Mouse (Mus musculus): ENCODE data around the gene Mlec. TPM values are rescaled to one million over a fixed set of nuclear protein-coding genes. Genes with fewer than 3 reads are reported as not detected.
A peak's percentile ranks its signal among the peaks of the same experiment; 100 is the strongest.

Gene Mlec
- 100 to 1,000 TPM; 198 to 217 TPM for total RNA-seq (2021)
- long read RNA-seq, experiment 1, full-length matches to known transcripts: 126 of 187 reads
- long read RNA-seq, experiment 1, partial matches to known transcripts: 1 of 187 reads
- long read RNA-seq, experiment 1, other reads (novel, unspliced or antisense): 60 of 187 reads
- long read RNA-seq, experiment 2, full-length matches to known transcripts: 183 of 271 reads
- long read RNA-seq, experiment 2, partial matches to known transcripts: 3 of 271 reads
- long read RNA-seq, experiment 2, other reads (novel, unspliced or antisense): 85 of 271 reads

DNA sequence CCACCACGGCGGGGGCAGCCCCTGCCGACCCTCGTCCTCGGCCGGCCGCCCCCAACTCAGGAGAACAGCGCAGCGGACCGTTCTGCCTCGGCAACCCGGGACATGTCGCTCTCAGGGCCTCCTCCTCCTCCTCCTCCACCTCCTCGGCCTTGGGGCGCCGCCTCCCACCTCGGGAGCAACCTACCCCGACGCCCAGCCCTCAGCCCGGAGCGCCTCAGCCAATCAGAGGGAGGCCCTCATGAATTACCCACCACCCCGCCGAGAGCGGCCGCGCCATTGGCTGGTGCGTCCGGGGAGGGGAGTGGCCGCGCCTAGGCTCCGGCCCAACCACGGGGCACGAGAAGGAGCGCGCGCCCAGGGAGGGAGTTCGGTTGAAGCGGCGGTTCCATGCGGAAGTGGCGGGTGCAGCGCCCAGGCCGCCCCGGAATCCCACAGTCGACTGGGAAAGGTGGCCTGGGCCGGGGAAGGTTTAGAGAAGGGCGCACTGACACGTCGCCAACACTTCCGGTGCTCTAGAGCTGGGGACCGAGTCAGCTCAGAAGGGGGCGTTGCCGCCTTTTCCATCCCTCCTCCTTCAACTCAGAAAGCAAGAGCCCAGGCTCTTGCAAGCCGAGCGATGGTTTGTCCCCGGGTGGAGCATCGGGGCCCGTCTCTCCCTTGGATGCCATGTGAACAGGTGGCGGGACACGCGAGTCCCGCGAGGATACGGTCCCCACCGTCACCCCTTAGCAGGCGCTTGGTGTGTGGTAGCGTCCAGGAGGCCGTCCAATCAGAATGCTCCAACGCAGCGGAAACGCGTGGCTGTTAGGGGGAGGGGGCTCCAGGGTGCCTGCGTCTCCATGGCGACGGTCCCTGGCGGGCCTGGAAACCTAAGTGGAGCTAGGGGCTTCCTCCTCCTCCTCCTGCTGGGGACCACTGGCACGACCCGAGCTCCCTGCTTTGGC is at the start of gene Mlec:
Mlec (minus strand) TSS at position 140 of the 944 bp plus-strand sequence.
- peak; percentile 98 to 99 for DNase-seq (ENCODE audit: low spot score in 2 of 2)

GRCm38 (mm10) chr5:115207244-115207643 is 49.3 kb upstream of the Mlec start:
- DNase-seq (ENCODE audit: low spot score in 2 of 2): no peak

DNA sequence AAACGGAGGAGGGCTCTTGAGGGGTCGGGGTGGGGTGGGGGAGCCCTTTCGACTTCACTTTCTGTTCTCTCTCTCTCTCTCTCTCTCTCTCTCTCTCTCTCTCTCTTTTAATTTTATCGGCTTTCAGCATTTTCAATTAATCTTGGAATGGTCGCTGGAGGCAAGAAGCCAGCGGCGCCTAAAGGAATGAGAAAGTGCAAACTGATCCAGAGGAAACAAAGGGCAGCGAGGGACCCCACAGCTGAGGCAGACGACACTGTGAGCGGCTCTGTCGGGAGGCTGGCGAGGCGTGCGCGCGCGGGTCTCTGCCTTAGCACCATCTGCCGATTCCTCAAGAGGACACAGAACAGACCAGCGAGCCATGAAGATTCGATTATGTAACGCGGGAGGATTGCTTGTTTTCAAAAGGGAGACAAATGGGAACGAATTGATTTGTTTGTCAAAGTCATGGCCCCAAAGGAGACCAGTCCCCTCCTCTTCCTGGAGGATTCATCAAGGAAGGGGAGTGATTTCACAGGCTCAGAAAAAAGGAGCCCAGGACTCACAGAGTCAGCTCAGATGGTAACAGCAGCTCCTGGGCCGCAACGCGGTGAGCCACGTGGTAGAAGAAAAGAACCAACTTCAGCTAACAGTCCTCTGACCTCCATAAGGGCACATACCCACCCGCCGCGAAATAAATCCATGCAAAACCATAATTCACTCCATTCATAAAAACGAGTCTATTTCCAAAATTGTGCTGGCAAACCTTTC is 46.8 kb upstream of the Mlec start:
- DNase-seq (ENCODE audit: low spot score in 2 of 2): peak in 1 of 2 experiments; percentile 44

GRCm38 (mm10) chr5:115203735-115204561 is 46.0 kb upstream of the Mlec start:
- no peak for DNase-seq (ENCODE audit: low spot score in 2 of 2)

- DNase-seq (ENCODE audit: low spot score in 2 of 2): no peak
These were observed 36.7 kb upstream of the Mlec start for GRCm38 (mm10) chr5:115194626-115195221.

GRCm38 (mm10) chr5:115193669-115194625 is 36.0 kb upstream of the Mlec start, which contains the start of gene Cabp1:
Gene Cabp1, minus strand, starts transcription at chr5:115194381.
- peak in 1 of 2 experiments; percentile 37 for DNase-seq (ENCODE audit: low spot score in 2 of 2)

- peak in 1 of 2 experiments; percentile 58 for DNase-seq (ENCODE audit: low spot score in 2 of 2)
These were observed 35.2 kb upstream of the Mlec start for GRCm38 (mm10) chr5:115193226-115193625.

- DNase-seq (ENCODE audit: low spot score in 2 of 2): no peak
These were observed 34.8 kb upstream of the Mlec start for GRCm38 (mm10) chr5:115192828-115193195.

DNA sequence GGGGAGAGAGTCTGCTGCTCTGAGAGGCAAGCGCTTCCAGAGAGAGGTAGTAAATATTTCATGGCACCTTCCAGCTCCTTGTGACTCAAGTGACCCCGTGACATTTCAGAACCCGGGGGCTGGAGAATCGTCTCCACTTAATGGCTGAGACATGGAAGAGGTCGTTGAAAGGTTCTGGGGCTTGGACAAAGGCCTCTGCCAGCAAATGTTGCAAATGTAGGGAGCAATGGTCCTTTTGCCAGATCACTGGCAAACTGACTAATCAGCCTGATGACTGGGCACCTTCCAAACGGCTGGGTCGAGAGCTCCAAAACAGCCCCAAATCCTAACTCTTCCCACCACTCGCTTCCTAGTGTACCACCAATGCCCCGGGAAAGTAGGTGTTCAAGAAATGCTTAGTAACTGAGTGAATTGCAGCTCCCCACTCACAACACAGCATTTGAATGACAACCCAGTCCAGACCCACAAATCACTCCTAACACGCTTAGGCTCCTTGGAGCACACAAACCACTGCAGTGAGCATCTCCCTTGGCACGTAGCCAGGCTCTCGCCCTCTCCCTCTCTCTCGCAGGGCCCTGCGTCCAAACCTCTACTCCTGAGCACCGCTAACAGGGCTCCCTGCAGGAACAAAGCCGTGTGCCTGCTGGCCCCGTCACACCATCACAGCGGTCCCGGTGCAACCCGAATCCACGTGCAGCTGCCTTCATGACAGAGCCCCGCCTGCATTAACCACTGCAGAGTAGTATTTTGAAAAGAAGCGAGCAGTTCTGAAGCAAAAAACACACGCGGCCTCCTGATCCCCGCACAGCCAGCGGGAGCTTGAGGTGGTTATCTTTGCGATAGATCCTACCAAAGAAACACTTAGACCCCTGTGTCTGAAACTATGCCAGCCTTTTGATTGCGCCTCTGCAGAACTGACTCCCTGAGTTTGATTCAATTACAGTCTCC is 34.2 kb upstream of the Mlec start:
- DNase-seq (ENCODE audit: low spot score in 2 of 2): no peak

- no peak for DNase-seq (ENCODE audit: low spot score in 2 of 2)
These were observed 32.1 kb upstream of the Mlec start for GRCm38 (mm10) chr5:115190081-115190480.

GRCm38 (mm10) chr5:115188824-115189223 is 30.8 kb upstream of the Mlec start:
- no peak for DNase-seq (ENCODE audit: low spot score in 2 of 2)

GRCm38 (mm10) chr5:115187188-115188131 is 29.5 kb upstream of the Mlec start:
- DNase-seq (ENCODE audit: low spot score in 2 of 2): peak; percentile 92 to 95

DNA sequence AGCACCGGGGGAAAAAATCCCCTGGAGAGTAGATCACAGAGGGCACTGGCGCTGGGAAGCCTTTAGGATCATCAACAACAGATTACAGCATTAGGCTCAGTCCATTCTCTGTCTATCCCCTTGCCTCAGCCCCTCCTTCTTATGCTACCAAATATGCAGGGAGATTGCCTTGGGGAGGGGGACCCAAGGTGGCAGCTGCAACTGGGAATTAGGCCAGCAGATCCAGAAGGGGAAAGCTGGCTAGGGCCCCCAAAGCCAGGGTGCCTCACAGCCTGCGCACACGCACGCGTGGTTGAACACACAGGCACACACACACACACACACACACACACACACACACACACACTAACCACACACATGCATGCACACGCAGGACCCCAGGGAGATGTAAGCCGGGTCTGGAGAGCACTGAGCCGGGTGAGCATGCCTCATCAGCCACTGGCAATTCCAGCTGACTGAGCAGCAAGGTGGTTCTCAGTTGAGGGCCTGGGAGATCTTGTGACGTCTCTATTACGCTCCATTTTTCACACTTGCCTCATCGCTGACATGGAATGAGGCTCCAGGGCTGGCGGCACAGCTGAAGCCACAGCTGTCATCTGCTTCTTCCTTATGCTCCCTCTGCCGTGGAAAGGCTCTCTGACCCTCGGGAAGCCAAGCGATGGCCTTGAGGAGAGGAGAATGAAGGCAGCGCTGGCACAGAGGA is 28.5 kb upstream of the Mlec start:
- no peak for DNase-seq (ENCODE audit: low spot score in 2 of 2)

- DNase-seq (ENCODE audit: low spot score in 2 of 2): peak in 1 of 2 experiments; percentile 41
These were observed 26.7 kb upstream of the Mlec start for GRCm38 (mm10) chr5:115184726-115185125.

GRCm38 (mm10) chr5:115183482-115183881 is 25.5 kb upstream of the Mlec start:
- no peak for DNase-seq (ENCODE audit: low spot score in 2 of 2)

DNA sequence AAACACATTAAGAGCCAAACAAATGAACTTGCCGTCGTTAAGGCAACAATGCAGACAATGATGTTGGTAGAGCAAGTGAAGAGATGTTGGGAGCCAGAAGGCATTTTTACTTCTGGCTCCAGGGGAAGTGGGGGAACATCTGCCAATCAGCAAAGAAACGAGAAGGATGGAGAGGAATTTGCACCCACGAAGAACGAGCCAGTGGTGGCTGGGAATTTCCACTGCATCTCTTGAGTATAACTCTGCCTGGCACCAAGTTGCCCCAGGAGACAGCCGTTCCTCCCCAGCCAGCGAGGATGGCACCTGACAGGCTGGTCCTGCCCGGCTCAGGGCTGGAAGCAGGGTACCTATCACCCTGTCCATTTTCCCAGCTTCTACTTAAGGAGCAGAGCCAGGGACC is 24.9 kb upstream of the Mlec start:
- DNase-seq (ENCODE audit: low spot score in 2 of 2): no peak

Data from gastrocnemius, postnatal 4 days (tissue).